Mouse (Mus musculus): ENCODE results near the gene Ubr3. TPM values are rescaled to one million over a fixed set of nuclear protein-coding genes. Genes with fewer than 3 reads are reported as not detected.

The Ubr3 gene
- total and polyA plus RNA-seq, 2 experiments from 2014 or later, result 10.9 to 53.9 TPM

DNA sequence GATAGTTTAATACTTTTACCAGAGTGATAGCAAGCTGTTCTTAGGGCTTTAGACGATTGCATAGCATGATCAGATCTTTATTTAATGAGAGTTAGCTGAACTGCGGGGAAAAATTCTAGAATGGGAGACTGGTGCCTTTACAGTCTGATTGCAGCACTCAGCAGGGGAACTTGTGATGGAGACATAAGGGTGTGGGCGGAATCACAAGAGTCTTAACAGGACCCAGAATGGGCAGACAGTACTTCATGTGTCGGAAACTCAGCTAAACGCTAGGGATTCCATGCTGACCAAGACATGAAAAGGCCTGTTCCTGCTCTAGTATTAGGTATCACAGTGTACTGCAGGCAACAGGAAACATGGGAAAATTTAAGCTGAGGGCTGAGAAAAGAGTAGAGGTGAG is 128.7 kb downstream of the Ubr3 start:
- H3K9ac ChIP-seq, result no peak overlapping the region
- H3K9me3 ChIP-seq (ENCODE audit: low read length), result 0 out of 2 replicates have a peak, but pooled peaks cover 7% of the 10 kb centered on the region
- WGBS, result 94% methylated on average over 5 of the region's 5 CpGs
- H3K36me3 ChIP-seq (ENCODE audit: insufficient read depth), result peaks cover 7% of the 10 kb centered on the region; the same call in 1 of the 2 replicates
- H3K27me3 ChIP-seq (ENCODE audit: insufficient read depth, low read length), result no peaks in the 10 kb centered on the region
- ATAC-seq (no peak), DNase-seq (no peak)
- H3K4me2 ChIP-seq (ENCODE audit: low read depth), result no peak overlapping the region
- H3K4me3 ChIP-seq (ENCODE audit: low read depth, low read length), result no peak overlapping the region
- H3K4me1 ChIP-seq (ENCODE audit: insufficient read depth), result no peaks in the 10 kb centered on the region
- no peak for TF ChIP-seq CTCF (IDR thresholded peaks at IDR 0.05; ENCODE audit: low read depth)
- H3K27ac ChIP-seq (ENCODE audit: low read depth, low read length), result no peak overlapping the region

DNA sequence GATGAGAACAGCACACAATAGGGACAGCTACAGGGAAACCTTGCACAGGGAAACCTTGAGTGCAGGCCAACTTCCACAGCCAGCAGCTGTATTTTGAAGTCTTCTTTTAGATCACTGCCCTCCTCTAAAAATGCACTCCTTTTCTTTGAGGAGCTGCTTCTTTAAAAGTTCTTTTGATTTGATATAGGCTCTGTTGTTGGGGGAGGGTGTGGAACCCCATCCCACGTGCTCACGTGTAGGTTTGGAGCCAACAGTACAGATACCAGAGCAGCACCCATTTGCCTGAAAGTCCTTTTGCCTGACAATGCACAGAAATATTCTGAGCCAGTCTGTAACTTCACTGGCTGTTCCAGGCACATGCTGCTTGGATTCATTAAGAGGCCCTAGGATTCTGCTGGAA is 134.4 kb downstream of the Ubr3 start:
- Histone ChIP-seq H3K36me3 (ENCODE audit: insufficient read depth) (no peaks in the 10 kb centered on the region), H3K9ac (no peak overlapping the region), H3K4me1 (ENCODE audit: insufficient read depth) (no peaks in the 10 kb centered on the region), H3K27ac (ENCODE audit: low read depth, low read length) (no peak overlapping the region), H3K9me3 (ENCODE audit: low read length) (0 out of 2 replicates have a peak, but pooled peaks cover 7% of the 10 kb centered on the region), H3K4me2 (ENCODE audit: low read depth) (no peak overlapping the region), H3K4me3 (ENCODE audit: low read depth, low read length) (no peak overlapping the region), H3K27me3 (ENCODE audit: insufficient read depth, low read length) (no peaks in the 10 kb centered on the region)
- DNase-seq (no peak), ATAC-seq (no peak)
- no peak for TF ChIP-seq CTCF (IDR thresholded peaks at IDR 0.05; ENCODE audit: low read depth)
- 72% methylated on average over 2 of the region's 2 CpGs for WGBS

DNA sequence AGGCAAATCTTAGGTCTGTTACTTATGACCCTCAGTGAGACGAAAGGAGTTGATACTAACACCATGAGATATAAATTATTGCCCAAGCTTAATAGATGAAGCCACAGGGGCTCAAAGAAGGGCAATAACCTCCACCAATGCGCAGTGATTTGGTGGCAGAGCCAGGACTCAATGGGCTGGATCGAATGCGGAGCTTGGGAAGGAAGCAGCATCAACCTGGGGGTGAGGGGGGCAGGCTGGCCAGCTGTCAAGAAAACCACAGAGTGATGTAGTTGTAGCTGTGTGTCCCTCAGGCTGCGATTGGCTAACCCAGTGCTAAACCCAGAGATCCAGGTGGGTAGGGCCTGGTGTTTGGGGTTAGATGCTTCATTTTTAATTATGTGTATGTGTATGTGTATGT is 137.8 kb downstream of the Ubr3 start:
- no peak for ATAC-seq
- WGBS, result 36% methylated on average over 5 of the region's 5 CpGs
- H3K4me1 ChIP-seq (ENCODE audit: insufficient read depth), result no peaks in the 10 kb centered on the region

DNA sequence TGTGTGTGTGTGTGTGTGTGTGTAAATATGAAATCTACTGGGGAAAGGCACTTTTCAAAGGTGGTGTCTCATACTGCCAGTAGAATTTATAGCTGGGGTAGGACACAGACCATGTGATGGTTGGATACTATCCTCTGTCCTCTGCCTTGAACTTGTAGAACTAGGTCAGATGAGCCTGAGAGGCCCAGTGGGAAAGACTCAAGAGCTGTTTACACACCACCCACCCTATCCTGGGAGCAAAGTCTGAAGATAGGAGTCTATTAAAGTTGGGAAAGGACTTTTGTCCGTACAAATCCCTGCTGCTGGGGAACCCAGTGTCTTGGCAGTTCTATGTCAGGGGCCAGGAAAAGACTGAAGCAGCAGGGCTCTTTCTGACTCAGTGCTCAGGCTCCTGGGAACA is 138.3 kb downstream of the Ubr3 start:
- Histone ChIP-seq H3K27me3 (ENCODE audit: insufficient read depth, low read length) (no peaks in the 10 kb centered on the region), H3K4me1 (ENCODE audit: insufficient read depth) (no peaks in the 10 kb centered on the region), H3K9me3 (ENCODE audit: low read length) (no peaks in the 10 kb centered on the region), H3K4me3 (ENCODE audit: low read depth, low read length) (no peak overlapping the region), H3K9ac (no peak overlapping the region), H3K36me3 (ENCODE audit: insufficient read depth) (no peaks in the 10 kb centered on the region), H3K4me2 (ENCODE audit: low read depth) (no peak overlapping the region), H3K27ac (ENCODE audit: low read depth, low read length) (no peak overlapping the region)
- 32% methylated on average over 1 of the region's 1 CpGs for WGBS
- no peak for DNase-seq
- no peak for ATAC-seq
- no peak for TF ChIP-seq CTCF (IDR thresholded peaks at IDR 0.05; ENCODE audit: low read depth)

More for the DNA sequence above, 137.8 kb downstream of the Ubr3 start:
- no peaks in the 10 kb centered on the region for H3K9me3 ChIP-seq (ENCODE audit: low read length)
- no peak overlapping the region for H3K4me2 ChIP-seq (ENCODE audit: low read depth)
- H3K36me3 ChIP-seq (ENCODE audit: insufficient read depth), result no peaks in the 10 kb centered on the region
- H3K27me3 ChIP-seq (ENCODE audit: insufficient read depth, low read length), result no peaks in the 10 kb centered on the region
- H3K9ac ChIP-seq, result no peak overlapping the region
- no peak for TF ChIP-seq CTCF (IDR thresholded peaks at IDR 0.05; ENCODE audit: low read depth)
- no peak for DNase-seq
- H3K4me3 ChIP-seq (ENCODE audit: low read depth, low read length), result no peak overlapping the region
- no peak overlapping the region for H3K27ac ChIP-seq (ENCODE audit: low read depth, low read length)

DNA sequence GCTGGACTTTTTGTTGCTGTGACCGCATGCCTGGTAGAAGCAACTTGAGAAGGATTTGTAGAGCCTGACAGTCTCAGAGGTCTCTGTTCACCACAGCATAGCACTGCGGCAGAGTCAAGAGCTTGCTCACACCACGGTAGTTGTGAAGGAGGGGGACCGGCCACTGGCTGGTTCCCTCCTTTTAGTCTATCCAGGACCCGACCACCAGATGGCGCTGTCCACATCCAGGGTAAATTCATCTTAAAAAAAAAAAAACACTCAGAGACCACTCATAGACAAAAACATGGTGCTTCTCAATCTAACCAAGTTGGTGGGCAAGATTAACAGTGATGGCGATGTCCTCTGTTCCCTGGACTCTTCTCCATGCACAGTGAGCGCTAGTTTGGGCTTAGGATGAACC is 140.2 kb downstream of the Ubr3 start:
- H3K9me3 ChIP-seq (ENCODE audit: low read length), result no peaks in the 10 kb centered on the region
- H3K27me3 ChIP-seq (ENCODE audit: insufficient read depth, low read length), result no peaks in the 10 kb centered on the region
- 79% methylated on average over 8 of the region's 8 CpGs for whole genome bisulfite sequencing
- no peak overlapping the region for H3K27ac ChIP-seq (ENCODE audit: low read depth, low read length)
- H3K4me1 ChIP-seq (ENCODE audit: insufficient read depth), result no peaks in the 10 kb centered on the region
- no peak overlapping the region for H3K4me3 ChIP-seq (ENCODE audit: low read depth, low read length)
- H3K9ac ChIP-seq, result no peak overlapping the region
- DNase-seq (no peak), ATAC-seq (no peak)
- H3K4me2 ChIP-seq (ENCODE audit: low read depth), result no peak overlapping the region
- no peak for TF ChIP-seq CTCF (IDR thresholded peaks at IDR 0.05; ENCODE audit: low read depth)
- H3K36me3 ChIP-seq (ENCODE audit: insufficient read depth), result no peaks in the 10 kb centered on the region

DNA sequence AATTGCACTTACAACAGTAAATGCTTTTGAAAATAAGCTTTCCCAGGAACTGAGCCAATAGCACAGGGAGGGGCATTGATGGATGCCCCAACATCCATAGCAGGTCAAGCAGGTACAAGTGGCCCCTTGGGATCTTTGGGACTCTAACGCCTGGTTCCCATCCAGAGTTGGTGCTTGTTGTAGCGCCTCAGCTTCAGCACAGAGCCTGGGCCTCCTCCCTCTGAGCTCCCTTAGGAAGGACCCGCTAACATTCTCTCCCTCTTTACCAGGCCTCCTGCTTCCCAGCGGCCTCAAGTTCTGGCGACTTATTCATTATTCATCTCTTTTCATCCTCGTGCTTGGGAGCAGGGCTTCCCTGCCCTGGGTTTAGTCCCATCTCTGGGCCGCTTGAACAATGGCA is 141.7 kb downstream of the Ubr3 start, which contains the start of gene Myo3b:
Myo3b (plus strand) TSS at position 375 of the 400 bp plus-strand sequence.
- DNase-seq, result no peak
- no peak within 1 kb of the TSS for H3K4me2 ChIP-seq (ENCODE audit: low read depth)

DNA sequence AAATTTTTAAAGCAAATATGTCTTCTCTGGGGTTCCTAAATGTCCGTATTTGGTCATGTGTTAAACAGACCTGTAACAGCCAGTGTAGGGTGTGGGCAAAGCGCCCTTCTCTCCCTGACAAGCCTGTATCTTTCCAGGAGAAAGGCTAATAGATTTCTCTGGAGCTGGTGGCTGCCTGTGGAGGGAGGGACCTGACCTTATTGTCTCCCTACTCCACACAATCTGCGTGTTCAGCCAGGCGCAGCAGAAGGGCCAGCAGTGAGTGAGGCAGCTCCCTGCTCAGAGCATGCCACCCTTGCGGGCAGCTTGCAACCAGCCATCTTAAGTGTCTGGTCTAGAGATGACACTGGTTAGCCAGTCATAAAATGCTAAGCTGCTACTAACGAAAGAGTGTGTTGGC is 147.4 kb downstream of the Ubr3 start:
- Histone ChIP-seq H3K9ac (no peak overlapping the region), H3K4me2 (ENCODE audit: low read depth) (no peak overlapping the region), H3K27ac (ENCODE audit: low read depth, low read length) (no peak overlapping the region), H3K27me3 (ENCODE audit: insufficient read depth, low read length) (no peaks in the 10 kb centered on the region), H3K36me3 (ENCODE audit: insufficient read depth) (no peaks in the 10 kb centered on the region), H3K4me3 (ENCODE audit: low read depth, low read length) (no peak overlapping the region), H3K9me3 (ENCODE audit: low read length) (no peaks in the 10 kb centered on the region), H3K4me1 (ENCODE audit: insufficient read depth) (no peaks in the 10 kb centered on the region)
- WGBS, result 30% methylated on average over 6 of the region's 6 CpGs
- DNase-seq (no peak), ATAC-seq (no peak)
- TF ChIP-seq CTCF (IDR thresholded peaks at IDR 0.05; ENCODE audit: low read depth), result no peak

More for the DNA sequence above, 141.7 kb downstream of the Ubr3 start, which contains the start of gene Myo3b:
- Histone ChIP-seq H3K27ac (ENCODE audit: low read depth, low read length) (no peak within 1 kb of the TSS), H3K4me1 (ENCODE audit: insufficient read depth) (no peaks in the 10 kb centered on the region), H3K36me3 (ENCODE audit: insufficient read depth) (no peaks in the 10 kb centered on the region), H3K4me3 (ENCODE audit: low read depth, low read length) (no peak within 1 kb of the TSS), H3K27me3 (ENCODE audit: insufficient read depth, low read length) (no peaks in the 10 kb centered on the region), H3K9ac (no peak within 1 kb of the TSS), H3K9me3 (ENCODE audit: low read length) (no peaks in the 10 kb centered on the region)
- ATAC-seq, result no peak
- no peak for TF ChIP-seq CTCF (IDR thresholded peaks at IDR 0.05; ENCODE audit: low read depth)
- 12% methylated on average over 7 of the region's 7 CpGs for WGBS

Data from forebrain, postnatal 0 days (tissue).